Mouse (Mus musculus) midbrain, postnatal 0 days (tissue): ENCODE results near the gene Rwdd3. TPM values are rescaled to one million over a fixed set of nuclear protein-coding genes. Genes with fewer than 3 reads are reported as not detected.

ENCODE experiments used
- ATAC-seq: fragments of 200-750 bp; cut with Nextera tagmentation; 2 replicates; pipeline ENCODE4 v1.8.0; 2017; ENCODE audit warnings: moderate number of reproducible peaks, mild to moderate bottlenecking, moderate TSS enrichment, moderate library complexity; ENCODE audit not compliant: low FRiP score
- DNase-seq: peaks from one replicate; pipeline ENCODE4 v3.0.0-alpha.2; 2015; ENCODE audit warnings: low spot score
- H3K27ac ChIP-seq: fragments of 300-500 bp; sonication (generic); 2 replicates; pipeline ENCODE4 v1.5.1; 2014; ENCODE audit warnings: low read depth, mild to moderate bottlenecking, low read length, mixed read lengths
- H3K27me3 ChIP-seq: fragments of 300-500 bp; sonication (generic); 2 replicates; pipeline ENCODE4 v1.6.1; 2014; ENCODE audit warnings: low read length, control low read depth, mixed read lengths; ENCODE audit not compliant: insufficient read depth
- H3K36me3 ChIP-seq: fragments of 300-500 bp; sonication (generic); 2 replicates; pipeline ENCODE4 v1.6.1; 2014; ENCODE audit warnings: low read length, control low read depth, mixed read lengths; ENCODE audit not compliant: insufficient read depth
- H3K4me1 ChIP-seq: fragments of 300-500 bp; sonication (generic); 2 replicates; pipeline ENCODE4 v1.6.1; 2014; ENCODE audit warnings: mild to moderate bottlenecking, control low read depth, antibody characterized with exemption, low read length, mixed read lengths; ENCODE audit not compliant: insufficient read depth
- H3K4me2 ChIP-seq: fragments of 300-500 bp; sonication (generic); 2 replicates; pipeline ENCODE4 v1.6.1; 2014; ENCODE audit warnings: low read depth, mild to moderate bottlenecking, low read length, mixed read lengths; ENCODE audit not compliant: poor library complexity, severe bottlenecking
- H3K4me3 ChIP-seq: fragments of 300-500 bp; sonication (generic); 2 replicates; pipeline ENCODE4 v1.5.1; 2014; ENCODE audit warnings: low read depth, mild to moderate bottlenecking, low read length, moderate library complexity
- H3K9ac ChIP-seq: fragments of 300-500 bp; sonication (generic); replicated peaks from 2 replicates; pipeline ENCODE4 v1.6.1; 2014; ENCODE audit warnings: mild to moderate bottlenecking, low read length, moderate library complexity, mixed read lengths; ENCODE audit not compliant: poor library complexity, severe bottlenecking
- H3K9me3 ChIP-seq: fragments of 300-500 bp; sonication (generic); 2 replicates; pipeline ENCODE4 v1.6.1; 2016; ENCODE audit warnings: low read length, control low read depth
- CTCF ChIP-seq: IDR thresholded peaks from 2 replicates; pipeline ENCODE4 v1.5.1; 2016; ENCODE audit warnings: antibody characterized with exemption, mild to moderate bottlenecking
- WGBS: fragments of 180-500 bp; shearing (Covaris S2); extraction: QIAGEN DNeasy Blood & Tissue Kit; methylation state at CpG from one replicate; pipeline ENCODE4 v1.1.7; 2014; 5-methylcytosine and 5-hydroxymethylcytosine counted together
- polyA plus RNA-seq: library from polyadenylated mRNA; unstranded; fragments of >200 nt; fragmentation: Nextera tagmentation; extraction: Ambion mirVana; gene quantifications from 2 replicates; pipeline ENCODE4 v1.2.1, GENCODE M21; 2015
- total RNA-seq: library from RNA; depleted of rRNA; stranded (reverse); fragments of >200 nt; gene quantifications from 2 replicates; pipeline ENCODE4 v1.2.3, GENCODE M21; 2014

The Rwdd3 gene
- total and polyA plus RNA-seq, 2 experiments from 2014 or later = 10.0 to 11.3 TPM

GRCm38 (mm10) chr3:121168581-121168980 is 2.9 kb downstream of the Rwdd3 start:
- H3K4me3 ChIP-seq = no peak overlapping the region
- H3K4me2 ChIP-seq = no peak overlapping the region
- DNase-seq (no peak), ATAC-seq (no peak)
- no peak for TF ChIP-seq CTCF
- no peaks in the 10 kb centered on the region for H3K27me3 ChIP-seq
- H3K9ac ChIP-seq = no peak overlapping the region
- H3K27ac ChIP-seq = no peak overlapping the region
- H3K4me1 ChIP-seq = no peaks in the 10 kb centered on the region
- WGBS = 83% methylated on average over 8 of the region's 8 CpGs
- H3K36me3 ChIP-seq = no peaks in the 10 kb centered on the region
- H3K9me3 ChIP-seq = no peaks in the 10 kb centered on the region

DNA sequence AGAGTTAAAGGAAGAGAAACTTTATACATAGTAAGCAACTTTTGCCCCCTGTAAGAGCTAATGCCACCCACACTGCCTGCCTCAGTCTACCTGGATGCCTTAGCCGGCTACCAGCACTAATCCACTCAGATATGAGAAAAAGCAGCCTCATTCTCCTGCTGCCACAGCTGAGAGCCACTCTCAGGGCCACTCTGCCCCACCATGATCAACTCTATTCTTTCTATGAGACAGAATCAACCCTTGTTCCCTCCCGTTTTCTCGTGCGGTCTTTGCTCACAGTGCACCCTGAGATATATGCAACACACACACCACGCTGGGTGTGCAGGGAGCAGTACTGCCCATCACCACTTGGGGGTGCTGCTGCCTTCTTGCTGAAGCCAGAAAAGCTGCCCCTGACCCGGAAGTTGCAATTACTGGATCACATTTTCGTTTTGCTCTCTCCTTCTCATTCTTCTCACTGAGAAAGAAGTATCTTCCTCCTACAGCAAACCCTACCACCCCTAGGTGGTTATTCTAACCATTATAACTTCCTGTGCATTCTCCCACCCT is 8.2 kb downstream of the Rwdd3 start:
- TF ChIP-seq CTCF = peak; percentile 66
- H3K27me3 ChIP-seq = no peaks in the 10 kb centered on the region
- no peaks in the 10 kb centered on the region for H3K36me3 ChIP-seq
- H3K4me2 ChIP-seq = no peak overlapping the region
- no peak overlapping the region for H3K27ac ChIP-seq
- no peak overlapping the region for H3K9ac ChIP-seq
- ATAC-seq = no peak
- WGBS = 43% methylated on average over 7 of the region's 7 CpGs
- H3K4me1 ChIP-seq = no peaks in the 10 kb centered on the region
- DNase-seq = no peak
- H3K4me3 ChIP-seq = no peak overlapping the region
- no peaks in the 10 kb centered on the region for H3K9me3 ChIP-seq

GRCm38 (mm10) chr3:121161661-121162060 is 9.8 kb downstream of the Rwdd3 start:
- DNase-seq (no peak), ATAC-seq (no peak)
- Histone ChIP-seq H3K27ac (no peak overlapping the region), H3K4me1 (no peaks in the 10 kb centered on the region), H3K27me3 (no peaks in the 10 kb centered on the region), H3K9ac (no peak overlapping the region), H3K4me2 (no peak overlapping the region), H3K36me3 (no peaks in the 10 kb centered on the region), H3K4me3 (no peak overlapping the region), H3K9me3 (no peaks in the 10 kb centered on the region)
- 47% methylated on average over 2 of the region's 2 CpGs for WGBS
- TF ChIP-seq CTCF = peak; percentile 53; the same call in 1 of the 2 replicates

GRCm38 (mm10) chr3:121160424-121160823 is 11.1 kb downstream of the Rwdd3 start:
- Histone ChIP-seq H3K27me3 (no peaks in the 10 kb centered on the region), H3K36me3 (no peaks in the 10 kb centered on the region), H3K4me2 (no peak overlapping the region), H3K4me3 (no peak overlapping the region), H3K4me1 (no peaks in the 10 kb centered on the region), H3K27ac (no peak overlapping the region), H3K9me3 (no peaks in the 10 kb centered on the region), H3K9ac (no peak overlapping the region)
- DNase-seq (no peak), ATAC-seq (no peak)
- WGBS = 57% methylated on average over 4 of the region's 4 CpGs
- TF ChIP-seq CTCF = no peak

- no peaks in the 10 kb centered on the region for H3K36me3 ChIP-seq
- H3K27me3 ChIP-seq = no peaks in the 10 kb centered on the region
- no peaks in the 10 kb centered on the region for H3K9me3 ChIP-seq
- no peak overlapping the region for H3K4me3 ChIP-seq
- ATAC-seq (no peak), DNase-seq (peak; percentile 41)
- no peak overlapping the region for H3K27ac ChIP-seq
- TF ChIP-seq CTCF = no peak
- no peaks in the 10 kb centered on the region for H3K4me1 ChIP-seq
- WGBS = 84% methylated on average over 10 of the region's 10 CpGs
- no peak overlapping the region for H3K4me2 ChIP-seq
- H3K9ac ChIP-seq = no peak overlapping the region
These were observed 11.9 kb downstream of the Rwdd3 start for GRCm38 (mm10) chr3:121159566-121159965.

GRCm38 (mm10) chr3:121158901-121159351 is 12.6 kb downstream of the Rwdd3 start:
- Histone ChIP-seq H3K27me3 (no peaks in the 10 kb centered on the region), H3K4me3 (no peak overlapping the region), H3K27ac (no peak overlapping the region), H3K9me3 (no peaks in the 10 kb centered on the region), H3K4me2 (no peak overlapping the region), H3K36me3 (no peaks in the 10 kb centered on the region), H3K4me1 (no peaks in the 10 kb centered on the region), H3K9ac (no peak overlapping the region)
- no peak for ATAC-seq
- 92% methylated on average over 16 of the region's 16 CpGs for WGBS
- peak; percentile 53 for DNase-seq
- no peak for TF ChIP-seq CTCF
